Mouse (Mus musculus) limb, embryonic 11.5 days (tissue): ENCODE data around the gene Ulk4. TPM values are rescaled to one million over a fixed set of nuclear protein-coding genes. Genes with fewer than 3 reads are reported as not detected.

Experiments
- ATAC-seq: fragments of 200-750 bp; cut with Nextera tagmentation; 2 replicates; pipeline ENCODE4 v1.8.0; 2017; ENCODE audit warnings: low read depth; ENCODE audit not compliant: insufficient number of reproducible peaks, low FRiP score, low TSS enrichment
- DNase-seq: peaks from one replicate; pipeline ENCODE4 v3.0.0-alpha.2; 2015; ENCODE audit warnings: low spot score
- H3K27ac ChIP-seq: fragments of 300-500 bp; sonication (generic); replicated peaks from 2 replicates; pipeline ENCODE4 v1.5.1; 2014; ENCODE audit warnings: low read depth, mild to moderate bottlenecking, low read length
- H3K27me3 ChIP-seq: fragments of 300-500 bp; sonication (generic); 2 replicates; pipeline ENCODE4 v1.6.1; 2014; ENCODE audit warnings: mild to moderate bottlenecking, low read length, mixed read lengths; ENCODE audit not compliant: control insufficient read depth, insufficient read depth
- H3K36me3 ChIP-seq: fragments of 300-500 bp; sonication (generic); 2 replicates; pipeline ENCODE4 v1.6.1; 2014; ENCODE audit warnings: mild to moderate bottlenecking, low read length, moderate library complexity, mixed read lengths; ENCODE audit not compliant: control insufficient read depth, insufficient read depth
- H3K4me1 ChIP-seq: fragments of 300-500 bp; sonication (generic); 2 replicates; pipeline ENCODE4 v1.6.1; 2014; ENCODE audit warnings: low read length, mixed read lengths; ENCODE audit not compliant: control insufficient read depth, insufficient read depth
- H3K4me2 ChIP-seq: fragments of 300-500 bp; sonication (generic); 2 replicates; pipeline ENCODE4 v1.6.1; 2014; ENCODE audit warnings: low read depth, mild to moderate bottlenecking, moderate library complexity; ENCODE audit not compliant: severe bottlenecking
- H3K4me3 ChIP-seq: fragments of 300-500 bp; sonication (generic); 2 replicates; pipeline ENCODE4 v1.5.1; 2014; ENCODE audit warnings: low read depth, low read length
- H3K9ac ChIP-seq: fragments of 300-500 bp; sonication (generic); 2 replicates; pipeline ENCODE4 v1.6.1; 2014; ENCODE audit warnings: mild to moderate bottlenecking, low read length
- H3K9me3 ChIP-seq: fragments of 300-500 bp; sonication (generic); 2 replicates; pipeline ENCODE4 v1.6.1; 2016; ENCODE audit warnings: low read length; ENCODE audit not compliant: control insufficient read depth
- WGBS: fragments of 180-500 bp; shearing (Covaris S2); extraction: QIAGEN DNeasy Blood & Tissue Kit; methylation state at CpG from one replicate; pipeline ENCODE4 v1.1.7; 2014; 5-methylcytosine and 5-hydroxymethylcytosine counted together
- polyA plus RNA-seq: library from polyadenylated mRNA; unstranded; fragments of >200 nt; fragmentation: Nextera tagmentation; extraction: Ambion mirVana; gene quantifications from 2 replicates; pipeline ENCODE4 v1.2.1, GENCODE M21; 2014

Gene Ulk4
- polyA plus RNA-seq, 1 experiment from 2014 or later, result 147 TPM

DNA sequence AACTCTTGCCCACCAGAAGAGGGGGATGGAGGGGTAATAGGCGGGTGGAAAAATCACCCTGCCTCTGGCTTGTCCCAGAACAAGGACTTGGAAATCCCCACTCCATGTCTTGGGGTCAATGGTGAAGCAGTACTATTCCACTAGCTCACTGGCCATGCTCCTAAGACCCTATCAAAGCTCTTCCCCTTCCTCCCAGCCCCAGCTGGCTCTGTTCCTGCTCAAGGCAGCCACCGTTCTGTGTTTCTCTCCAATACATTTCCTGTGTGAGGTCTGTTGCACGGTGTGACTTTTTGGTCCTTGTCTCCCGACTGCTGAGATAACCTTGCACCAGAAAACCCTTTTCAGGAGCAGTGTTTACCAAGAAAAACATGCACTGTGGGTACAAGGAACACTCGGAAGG is 155.0 kb downstream of the Ulk4 start:
- H3K9me3 ChIP-seq, result no peaks in the 10 kb centered on the region
- DNase-seq, result no peak
- H3K4me3 ChIP-seq, result no peak overlapping the region
- no peaks in the 10 kb centered on the region for H3K36me3 ChIP-seq
- 45% methylated on average over 5 of the region's 5 CpGs for WGBS
- H3K27me3 ChIP-seq, result no peaks in the 10 kb centered on the region
- no peak overlapping the region for H3K9ac ChIP-seq
- H3K27ac ChIP-seq, result no peak overlapping the region
- H3K4me2 ChIP-seq, result no peak overlapping the region
- no peaks in the 10 kb centered on the region for H3K4me1 ChIP-seq
- ATAC-seq, result no peak

GRCm38 (mm10) chr9:121117936-121118335 is 159.1 kb downstream of the Ulk4 start:
- Histone ChIP-seq H3K4me1 (no peaks in the 10 kb centered on the region), H3K9ac (no peak overlapping the region), H3K4me2 (no peak overlapping the region), H3K36me3 (no peaks in the 10 kb centered on the region), H3K4me3 (no peak overlapping the region), H3K27me3 (no peaks in the 10 kb centered on the region), H3K27ac (no peak overlapping the region), H3K9me3 (no peaks in the 10 kb centered on the region)
- 82% methylated on average over 4 of the region's 4 CpGs for WGBS
- DNase-seq (no peak), ATAC-seq (no peak)

- Histone ChIP-seq H3K36me3 (no peaks in the 10 kb centered on the region), H3K4me3 (no peak overlapping the region), H3K4me2 (no peak overlapping the region), H3K4me1 (no peaks in the 10 kb centered on the region), H3K9ac (no peak overlapping the region), H3K27ac (no peak overlapping the region), H3K9me3 (no peaks in the 10 kb centered on the region), H3K27me3 (no peaks in the 10 kb centered on the region)
- 64% methylated on average over 1 of the region's 1 CpGs for WGBS
- ATAC-seq (no peak), DNase-seq (no peak)
Measured at GRCm38 (mm10) chr9:121112131-121112530, 164.9 kb downstream of the Ulk4 start.

DNA sequence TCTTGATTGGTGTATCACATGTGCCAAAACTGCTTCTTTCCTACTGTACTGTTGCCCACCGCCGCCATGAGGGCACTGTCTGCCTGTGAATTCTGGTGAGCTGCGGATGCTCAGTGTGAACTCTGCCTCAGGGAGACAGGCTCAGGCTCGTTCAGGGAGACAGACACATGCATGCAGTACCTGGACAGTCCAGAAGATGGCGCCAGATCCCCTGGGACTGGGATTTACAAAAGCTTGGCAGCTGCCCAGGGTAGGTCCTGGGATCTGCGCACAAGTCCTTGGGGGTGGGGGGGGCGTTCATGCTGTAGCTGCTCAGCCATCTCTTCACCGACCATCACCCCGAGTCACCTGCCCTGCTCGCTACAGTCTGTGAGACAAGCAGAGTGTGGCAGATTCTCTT is 168.9 kb downstream of the Ulk4 start:
- no peaks in the 10 kb centered on the region for H3K36me3 ChIP-seq
- H3K4me1 ChIP-seq, result no peaks in the 10 kb centered on the region
- H3K27ac ChIP-seq, result no peak overlapping the region
- ATAC-seq (0 out of 2 replicates have a peak, but pooled peaks have one; percentile 21), DNase-seq (peak; percentile 94)
- no peak overlapping the region for H3K9ac ChIP-seq
- H3K9me3 ChIP-seq, result no peaks in the 10 kb centered on the region
- 17% methylated on average over 10 of the region's 10 CpGs for WGBS
- H3K27me3 ChIP-seq, result no peaks in the 10 kb centered on the region
- H3K4me2 ChIP-seq, result no peak overlapping the region
- H3K4me3 ChIP-seq, result no peak overlapping the region

- ATAC-seq (no peak), DNase-seq (no peak)
- Histone ChIP-seq H3K27me3 (no peaks in the 10 kb centered on the region), H3K27ac (no peak overlapping the region), H3K4me1 (no peaks in the 10 kb centered on the region), H3K36me3 (no peaks in the 10 kb centered on the region), H3K9ac (no peak overlapping the region), H3K4me2 (no peak overlapping the region), H3K9me3 (no peaks in the 10 kb centered on the region), H3K4me3 (no peak overlapping the region)
- 76% methylated on average over 5 of the region's 5 CpGs for WGBS
Measured at GRCm38 (mm10) chr9:121107643-121108042, 169.4 kb downstream of the Ulk4 start.

GRCm38 (mm10) chr9:121107101-121107500 is 169.9 kb downstream of the Ulk4 start:
- no peak for ATAC-seq
- H3K4me1 ChIP-seq, result no peaks in the 10 kb centered on the region
- 34% methylated on average over 11 of the region's 11 CpGs for WGBS
- H3K27ac ChIP-seq, result no peak overlapping the region
- H3K27me3 ChIP-seq, result no peaks in the 10 kb centered on the region
- H3K9ac ChIP-seq, result no peak overlapping the region
- DNase-seq, result no peak
- H3K4me2 ChIP-seq, result no peak overlapping the region
- no peaks in the 10 kb centered on the region for H3K36me3 ChIP-seq
- H3K9me3 ChIP-seq, result no peaks in the 10 kb centered on the region
- no peak overlapping the region for H3K4me3 ChIP-seq

DNA sequence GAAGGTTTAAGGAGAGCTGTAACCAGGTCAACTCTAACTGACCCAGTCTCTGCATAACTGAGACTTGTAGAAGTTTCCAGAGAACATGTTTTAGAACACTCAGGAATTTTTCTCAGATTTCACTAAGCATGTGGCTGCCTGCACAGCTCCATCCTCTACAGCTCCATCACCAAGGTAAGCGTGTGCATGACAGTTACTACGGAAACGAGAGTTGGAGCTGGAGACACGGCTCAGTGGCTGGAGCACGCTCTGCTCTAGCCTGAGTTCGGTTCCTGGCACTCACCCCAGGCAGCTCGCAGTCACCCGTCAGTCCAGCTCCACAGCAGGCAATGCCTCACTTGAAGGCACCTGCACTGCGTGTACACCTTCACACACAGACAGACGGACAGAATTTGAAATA is 175.5 kb downstream of the Ulk4 start:
- WGBS, result 87% methylated on average over 10 of the region's 10 CpGs
- Histone ChIP-seq H3K36me3 (no peaks in the 10 kb centered on the region), H3K27ac (no peak overlapping the region), H3K9me3 (no peaks in the 10 kb centered on the region), H3K4me1 (no peaks in the 10 kb centered on the region), H3K4me2 (no peak overlapping the region), H3K27me3 (no peaks in the 10 kb centered on the region), H3K9ac (no peak overlapping the region), H3K4me3 (no peak overlapping the region)
- DNase-seq (no peak), ATAC-seq (no peak)

GRCm38 (mm10) chr9:121099453-121099852 is 177.5 kb downstream of the Ulk4 start:
- Histone ChIP-seq H3K4me3 (no peak overlapping the region), H3K9ac (no peak overlapping the region), H3K27me3 (no peaks in the 10 kb centered on the region), H3K27ac (no peak overlapping the region), H3K36me3 (no peaks in the 10 kb centered on the region), H3K4me1 (no peaks in the 10 kb centered on the region), H3K4me2 (no peak overlapping the region), H3K9me3 (no peaks in the 10 kb centered on the region)
- 87% methylated on average over 10 of the region's 10 CpGs for WGBS
- no peak for DNase-seq
- ATAC-seq, result no peak

DNA sequence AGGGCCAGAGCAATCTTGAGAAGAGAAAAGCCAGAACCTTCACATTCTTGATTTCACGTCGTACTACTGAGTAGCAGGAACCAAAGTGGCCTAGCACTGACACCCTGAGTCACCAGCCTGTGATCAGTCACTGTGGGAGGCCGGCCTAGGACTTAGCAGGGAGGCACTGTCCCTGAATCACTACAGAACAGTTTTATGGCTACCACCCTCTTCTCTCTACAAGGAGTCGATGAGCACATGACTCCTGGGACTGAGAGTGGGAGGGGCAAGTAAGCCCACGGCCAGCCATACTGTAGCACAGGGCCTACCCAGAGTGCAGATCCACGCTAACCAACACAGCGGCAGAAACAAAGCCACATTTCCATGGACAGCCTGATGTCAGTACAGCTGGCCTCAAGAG is 183.2 kb downstream of the Ulk4 start:
- H3K4me2 ChIP-seq, result no peak overlapping the region
- WGBS, result 66% methylated on average over 7 of the region's 7 CpGs
- H3K36me3 ChIP-seq, result no peaks in the 10 kb centered on the region
- H3K4me3 ChIP-seq, result no peak overlapping the region
- ATAC-seq (no peak), DNase-seq (no peak)
- H3K27ac ChIP-seq, result no peak overlapping the region
- no peaks in the 10 kb centered on the region for H3K4me1 ChIP-seq
- no peaks in the 10 kb centered on the region for H3K9me3 ChIP-seq
- H3K27me3 ChIP-seq, result no peaks in the 10 kb centered on the region
- no peak overlapping the region for H3K9ac ChIP-seq
